Mouse (Mus musculus): ENCODE results near the gene Gm15217. TPM values are rescaled to one million over a fixed set of nuclear protein-coding genes. Genes with fewer than 3 reads are reported as not detected.

The Gm15217 gene
- not detected for total RNA-seq (2021)
- long read RNA-seq, experiment 1 = 0 reads
- long read RNA-seq, experiment 2 = 0 reads

- DNase-seq = no peak
Measured at GRCm38 (mm10) chr14:46379285-46379684, at the start of gene Gm15217. Gm15217 (plus strand) TSS chr14:46379414.

DNA sequence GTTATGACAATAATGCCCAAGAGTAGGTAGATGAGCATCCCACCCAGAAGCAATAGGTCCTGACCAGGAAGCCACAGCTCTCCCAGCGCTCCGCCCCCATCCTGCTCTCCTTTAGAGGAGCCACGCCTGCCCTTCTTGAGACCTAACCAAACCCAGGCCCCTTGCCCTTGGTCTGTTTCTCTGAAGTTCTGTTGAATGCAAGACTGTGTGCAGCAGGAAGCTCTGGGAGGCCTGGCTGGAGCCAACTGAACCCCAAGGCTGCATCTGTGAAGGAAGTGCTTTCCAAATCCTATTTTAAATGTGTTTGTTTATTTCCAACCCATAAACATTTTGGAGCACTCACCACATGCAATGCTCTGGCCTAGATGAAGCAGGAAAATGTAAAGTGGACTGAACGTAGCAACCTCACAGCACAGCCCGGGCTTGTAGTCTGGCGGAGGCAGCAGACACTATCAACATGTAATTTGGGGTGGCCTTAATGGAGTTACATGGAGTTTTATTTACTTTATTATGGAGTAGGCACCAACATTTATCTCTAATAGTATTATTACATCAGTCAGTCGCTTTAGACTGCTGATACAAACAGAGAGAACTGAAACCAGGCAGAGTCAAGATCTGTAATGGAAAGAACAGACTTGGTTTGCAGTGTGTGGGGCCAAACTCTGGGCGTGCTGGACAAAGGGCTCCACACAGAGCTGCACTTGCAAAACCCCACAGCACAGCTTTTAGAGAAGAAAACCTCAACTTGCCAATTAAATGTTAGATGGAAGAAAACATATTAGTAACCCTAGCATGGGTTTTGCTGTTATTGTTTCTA is 45.6 kb upstream of the Gm15217 start:
- DNase-seq = no peak

DNA sequence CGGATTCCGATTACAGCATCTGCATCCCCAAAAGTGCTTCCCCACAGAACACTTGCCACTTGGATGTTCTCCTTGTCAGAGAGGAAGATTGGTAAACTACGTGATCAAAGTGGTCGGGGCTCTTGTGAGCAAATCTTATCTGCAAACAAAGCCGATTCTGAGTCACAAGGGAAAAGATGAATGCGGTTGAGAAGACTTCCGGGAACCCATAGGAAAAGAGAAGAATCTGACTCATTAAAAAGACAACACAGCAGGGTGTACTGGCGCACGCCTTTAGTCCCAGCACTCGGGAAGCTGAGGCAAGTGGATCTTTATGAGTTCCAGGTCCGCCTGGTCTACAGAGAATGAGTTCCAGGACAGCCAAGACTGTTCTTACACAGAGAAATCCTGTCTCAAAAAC is 40.4 kb upstream of the Gm15217 start:
- no peak for DNase-seq

DNA sequence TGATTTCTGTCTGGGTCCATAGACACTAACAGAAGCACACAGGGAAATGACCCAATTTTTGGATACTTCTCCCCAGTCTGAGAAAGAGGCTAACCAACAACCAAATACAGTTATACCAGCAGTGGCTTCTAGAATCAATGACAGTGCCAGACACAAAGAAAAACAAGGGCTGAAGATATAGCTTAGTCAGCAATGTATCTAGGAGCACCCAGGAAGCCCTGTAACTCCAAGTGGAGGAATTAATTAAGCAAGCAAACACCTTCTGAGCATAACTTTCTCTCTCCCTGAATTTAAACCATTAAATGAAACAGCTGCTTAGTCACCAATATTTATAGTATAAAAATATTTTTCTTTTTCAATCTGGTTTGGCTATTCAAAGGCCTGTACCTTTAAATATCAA is 34.5 kb upstream of the Gm15217 start:
- no peak for DNase-seq

DNA sequence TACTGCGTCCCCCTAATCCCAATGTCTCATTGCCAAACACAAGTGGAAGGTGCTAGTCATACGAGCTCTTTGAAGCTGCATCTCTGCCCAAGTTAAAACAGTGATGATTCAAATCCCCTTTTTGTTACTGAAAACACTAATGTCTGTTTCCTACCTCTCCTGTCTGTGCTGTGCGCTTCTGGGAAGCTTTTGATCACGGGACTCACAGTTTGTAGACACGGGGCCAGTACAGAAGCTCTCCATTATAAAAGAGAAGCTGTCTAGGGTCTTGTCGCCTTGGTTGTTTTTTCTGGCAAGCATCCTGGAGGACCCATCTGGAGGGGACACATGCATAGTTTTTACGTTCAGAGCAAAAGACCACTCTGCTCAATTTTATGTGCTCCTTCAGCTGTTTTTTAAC is 21.9 kb upstream of the Gm15217 start:
- DNase-seq = no peak

- DNase-seq = no peak
Measured at GRCm38 (mm10) chr14:46357696-46358095, 21.5 kb upstream of the Gm15217 start.

- no peak for DNase-seq
Measured at GRCm38 (mm10) chr14:46363209-46363608, 16.0 kb upstream of the Gm15217 start.

DNA sequence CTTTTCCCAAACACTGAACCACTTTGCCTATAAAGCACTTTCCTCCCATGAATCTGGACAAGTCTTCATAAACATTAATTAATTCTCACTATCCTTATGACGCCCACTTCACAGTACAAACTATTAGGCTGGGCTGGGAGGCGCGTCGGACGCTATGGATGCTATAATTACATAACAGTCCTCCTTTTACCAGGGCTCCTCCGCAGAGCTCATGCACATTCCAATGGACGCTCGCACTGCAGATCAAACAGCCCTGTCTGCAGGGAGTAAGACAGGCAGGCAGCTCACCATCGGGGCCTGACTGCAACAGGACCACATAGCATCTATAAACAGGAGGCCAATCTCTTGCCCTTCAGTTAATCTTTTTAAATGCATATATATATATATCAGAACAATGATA is 6.8 kb upstream of the Gm15217 start:
- DNase-seq = no peak

- DNase-seq = no peak
Measured at GRCm38 (mm10) chr14:46375796-46376195, 3.4 kb upstream of the Gm15217 start.

GRCm38 (mm10) chr14:46380286-46380721 is 1.1 kb downstream of the Gm15217 start:
- DNase-seq = peak; percentile 12

DNA sequence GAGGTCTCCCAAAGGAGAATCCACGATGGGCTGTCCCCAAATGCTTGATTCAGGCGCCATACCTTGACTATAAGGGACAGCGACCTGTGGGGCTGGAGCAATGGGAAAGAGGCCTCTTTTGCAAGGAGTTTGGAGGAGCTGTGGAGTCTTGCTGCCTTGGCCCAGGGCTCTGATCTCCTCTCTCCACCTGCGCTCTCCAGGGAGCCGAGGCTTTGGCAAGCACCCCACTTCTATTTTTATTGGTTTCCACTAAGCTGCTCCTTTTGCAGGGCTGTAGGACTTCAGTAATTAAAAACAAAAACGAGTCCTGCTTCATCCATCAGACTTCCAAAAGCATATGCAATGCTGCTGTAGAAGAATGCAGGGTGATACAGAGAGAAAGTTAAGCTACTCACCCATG is 2.2 kb downstream of the Gm15217 start:
- DNase-seq = peak; percentile 74

DNA sequence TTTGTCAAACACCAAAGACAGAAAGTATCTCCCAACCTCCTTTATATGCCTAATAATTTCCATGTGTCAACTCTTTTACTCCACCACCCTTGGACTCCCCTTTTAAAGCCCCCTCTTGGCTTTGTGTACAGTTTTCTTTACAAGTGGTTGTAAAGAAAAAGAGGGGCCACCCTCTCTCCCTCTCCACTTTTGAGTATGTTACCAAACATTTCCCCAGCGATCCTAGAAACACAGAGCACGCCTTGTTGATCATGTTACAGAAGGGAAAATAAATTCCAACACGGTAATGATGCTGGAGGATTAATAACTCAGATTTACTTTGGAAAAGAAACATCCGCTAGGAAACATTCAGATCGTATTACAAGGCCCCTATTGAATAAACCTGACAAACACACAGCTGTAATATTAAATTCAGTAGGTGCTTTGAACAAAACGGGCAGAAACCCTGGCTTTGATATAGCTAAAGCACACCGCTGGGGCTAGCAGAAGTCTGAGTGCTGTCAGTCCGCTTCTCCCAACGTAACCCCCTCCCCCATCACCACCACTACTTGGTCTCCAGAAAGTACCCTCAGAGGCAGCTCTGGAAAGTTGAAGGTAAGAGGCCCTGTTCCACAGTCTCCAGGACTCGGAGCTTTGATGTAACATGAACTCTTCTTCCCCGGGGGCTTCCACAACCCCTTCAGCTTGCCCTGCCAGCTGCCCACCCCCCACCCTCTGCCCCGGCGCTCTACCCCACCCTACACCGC is 5.9 kb downstream of the Gm15217 start:
- DNase-seq = no peak

GRCm38 (mm10) chr14:46385701-46386477 is 6.7 kb downstream of the Gm15217 start:
- no peak for DNase-seq

GRCm38 (mm10) chr14:46386478-46387356 is 7.5 kb downstream of the Gm15217 start:
- peak; percentile 25 for DNase-seq

DNA sequence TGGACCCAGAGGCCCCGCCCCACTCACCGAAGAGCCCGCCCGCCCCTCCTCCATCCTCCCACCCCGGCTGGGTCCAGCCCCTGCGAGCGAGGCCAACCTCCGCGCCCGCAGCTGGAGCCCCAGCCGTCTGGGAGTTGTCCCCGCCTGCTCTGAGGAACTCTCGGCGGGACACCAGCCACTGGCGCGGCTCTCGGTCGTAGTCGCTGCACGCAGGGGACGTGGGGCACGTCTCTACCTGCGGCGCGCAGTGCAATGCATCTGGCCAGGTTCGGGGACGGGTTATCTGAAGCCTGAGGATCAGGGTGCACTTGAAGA is 8.1 kb downstream of the Gm15217 start:
- peak; percentile 89 for DNase-seq

DNA sequence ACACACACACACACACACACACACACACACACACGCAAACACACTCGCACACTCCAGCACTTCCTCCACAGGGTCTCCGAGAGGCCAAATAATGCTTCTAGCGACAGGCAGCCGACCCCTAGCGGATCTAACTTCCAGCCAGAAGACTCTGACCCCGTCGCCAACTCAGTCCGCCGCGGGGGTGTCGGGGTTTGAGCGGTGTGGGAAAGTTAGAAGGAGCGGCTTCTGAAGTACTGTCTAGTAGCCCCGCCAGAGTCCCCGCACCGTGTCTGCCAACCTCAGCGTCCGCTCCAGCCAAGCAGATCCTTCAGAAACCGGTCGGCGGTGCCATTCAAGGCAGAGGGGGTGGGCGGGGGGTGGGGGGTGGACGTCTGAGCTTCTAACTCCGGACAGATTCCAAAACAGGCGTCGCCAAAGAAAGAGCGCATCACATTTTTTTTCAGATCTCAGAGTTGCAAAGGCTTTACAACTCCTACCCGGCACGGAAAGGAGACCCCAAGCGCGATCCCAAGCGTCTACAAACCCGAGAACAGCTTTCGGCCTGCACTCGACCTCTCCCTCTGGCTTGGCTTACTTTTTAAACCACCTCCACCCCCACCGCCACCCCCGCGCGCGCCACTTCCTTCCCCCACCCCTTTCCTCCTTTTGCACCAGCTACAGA is 8.7 kb downstream of the Gm15217 start:
- peak; percentile 59 for DNase-seq

DNA sequence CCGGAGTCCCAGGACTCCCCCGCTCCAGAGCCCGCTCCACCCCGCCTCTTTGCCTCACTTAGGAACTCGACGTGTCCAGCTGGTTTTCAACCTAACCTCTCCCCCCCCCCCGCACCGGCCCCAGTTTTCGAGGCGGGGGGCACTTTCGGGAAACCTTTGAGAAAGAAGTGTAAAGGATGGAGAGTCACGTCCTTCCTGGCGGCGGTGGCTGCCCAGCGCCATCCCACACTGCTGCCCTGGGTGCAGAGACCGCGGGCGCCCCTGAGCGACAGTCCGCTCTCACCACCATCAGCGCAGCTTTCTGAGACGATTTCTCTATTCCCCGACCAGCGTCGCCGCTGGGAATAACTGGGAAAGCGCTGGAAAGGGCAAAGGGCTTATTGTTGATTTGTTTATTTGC is 9.4 kb downstream of the Gm15217 start:
- DNase-seq = peak; percentile 50

- no peak for DNase-seq
Measured at GRCm38 (mm10) chr14:46389438-46390248, 10.4 kb downstream of the Gm15217 start.

- DNase-seq = peak; percentile 70
Measured at GRCm38 (mm10) chr14:46390249-46390775, 11.1 kb downstream of the Gm15217 start, which contains the start of gene Bmp4. Bmp4 (minus strand) TSS chr14:46390669.

- DNase-seq = no peak
Measured at GRCm38 (mm10) chr14:46391621-46392170, 12.5 kb downstream of the Gm15217 start.

Data from gastrocnemius, postnatal 25 days (tissue).